Mouse (Mus musculus): ENCODE results near the gene Mif4gd.
"Not testable (repeated sequence)": the region's sequence is repeated elsewhere in the genome, so short reads cannot be mapped to it uniquely, and the experiment has no call there.

Mif4gd gene

DNA sequence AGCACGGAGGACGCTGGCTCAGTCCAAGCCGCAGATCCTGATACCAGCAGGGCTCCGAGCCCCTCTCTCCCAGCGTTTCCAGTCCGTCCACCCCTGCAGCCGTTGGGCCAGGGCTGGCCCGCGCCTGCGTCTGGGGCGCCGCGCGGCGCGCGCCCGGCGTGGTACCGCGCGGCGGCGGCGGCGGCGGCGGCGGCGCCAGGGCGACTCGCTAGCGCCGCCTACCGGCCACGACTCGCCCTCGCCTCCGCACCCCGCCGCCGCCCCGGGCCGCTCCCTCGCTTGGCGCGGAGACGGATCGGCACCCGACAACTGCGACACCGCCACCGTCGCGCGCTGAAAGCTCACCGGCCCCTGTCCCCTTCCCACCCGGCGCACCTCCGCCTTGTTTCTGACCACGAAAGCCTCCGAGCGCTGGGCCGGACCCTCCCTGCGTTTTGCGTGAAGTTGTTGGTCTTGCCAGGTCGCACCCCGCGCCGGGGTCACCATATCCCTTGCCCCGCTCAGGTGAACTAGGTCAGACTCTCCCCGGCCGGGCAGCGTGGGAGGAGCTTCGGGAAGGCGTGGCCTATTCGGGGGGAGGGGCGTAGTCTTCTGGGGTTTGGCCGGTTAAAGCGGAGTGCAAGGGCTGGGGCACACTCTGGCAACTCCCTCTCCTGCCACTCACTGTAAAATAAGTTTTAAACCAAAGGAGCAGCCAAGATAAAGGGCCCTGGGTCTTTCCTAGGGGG lies at the start of gene Mif4gd:
Gene Mif4gd (minus strand): TSS at position 560 of the 728 bp plus-strand sequence.
- peak; percentile 99 for DNase-seq

DNA sequence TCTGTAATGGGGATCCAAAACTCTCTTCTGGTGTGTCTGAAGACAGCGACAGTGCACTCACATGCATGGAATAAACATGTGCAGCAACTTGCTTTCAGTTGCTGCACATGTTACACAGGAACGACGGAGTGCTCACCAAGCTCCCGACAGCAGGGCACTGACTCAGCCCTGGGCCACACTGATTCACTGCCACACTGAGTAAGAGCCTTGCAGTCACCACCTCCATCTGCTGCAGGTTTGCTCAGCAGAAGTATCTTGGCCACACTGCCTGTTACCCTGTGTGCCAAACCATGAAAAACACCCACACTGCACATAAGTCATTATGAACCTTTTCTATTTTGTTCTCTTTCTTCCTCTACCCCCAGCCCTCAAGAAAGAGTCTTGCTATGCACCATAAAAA lies 47.6 kb upstream of the Mif4gd start:
- no peak for DNase-seq

DNA sequence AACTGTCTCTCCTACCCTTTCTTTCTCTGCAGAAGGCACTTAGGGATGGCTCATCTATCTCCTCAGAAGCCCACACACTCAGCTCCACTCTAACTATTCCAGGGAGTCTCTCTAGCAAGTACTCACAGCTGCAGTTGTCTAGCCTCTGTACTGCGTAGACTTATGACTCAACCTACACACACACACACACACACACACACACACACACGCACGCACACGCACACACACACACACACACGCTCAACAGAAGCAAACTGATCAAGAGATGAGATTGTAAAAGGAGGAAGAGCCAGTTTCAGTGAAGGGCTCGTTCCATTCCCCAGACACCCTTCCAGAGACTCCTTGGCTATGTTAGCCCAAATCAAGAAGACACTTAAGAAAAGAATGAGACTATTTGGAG lies 45.8 kb upstream of the Mif4gd start:
- no peak for DNase-seq

DNA sequence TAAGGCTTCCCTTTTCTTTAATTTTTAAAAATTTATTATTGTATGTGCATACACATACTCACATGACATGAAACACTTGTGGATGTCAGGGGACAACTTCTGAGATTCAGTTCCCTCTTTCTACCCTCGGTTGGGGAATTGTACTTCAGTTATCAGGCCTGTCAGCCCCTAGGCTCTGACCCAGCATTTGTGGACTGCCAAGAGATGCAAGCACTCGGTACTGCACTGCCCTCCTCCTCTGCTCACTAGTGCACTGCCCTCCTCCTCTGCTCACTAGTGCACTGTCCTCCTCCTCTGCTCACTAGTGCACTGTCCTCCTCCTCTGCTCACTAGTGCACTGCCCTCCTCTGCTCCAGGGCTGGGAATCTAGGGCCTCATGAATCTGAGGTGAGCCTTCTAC lies 41.4 kb upstream of the Mif4gd start:
- peak; percentile 68 to 70 for DNase-seq

DNA sequence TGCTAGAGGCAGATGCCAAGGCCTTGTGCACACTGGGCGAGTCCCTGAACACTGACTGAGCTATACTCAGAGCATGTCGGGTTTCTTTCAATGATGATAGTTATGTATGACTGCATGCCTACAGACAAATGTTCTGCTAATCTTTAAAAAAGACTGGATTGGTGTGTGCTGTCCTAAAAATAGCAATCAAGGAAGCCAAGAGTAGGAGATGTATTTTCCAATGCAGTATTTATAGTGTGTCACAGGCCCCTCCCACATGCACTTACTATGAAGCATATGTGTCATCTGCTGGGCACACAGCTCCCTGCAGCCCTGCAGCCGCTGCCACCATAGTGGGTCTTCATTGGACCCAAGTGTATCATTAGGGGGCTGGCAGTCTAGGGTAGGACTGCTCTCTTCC lies 40.4 kb upstream of the Mif4gd start:
- DNase-seq = no peak

DNA sequence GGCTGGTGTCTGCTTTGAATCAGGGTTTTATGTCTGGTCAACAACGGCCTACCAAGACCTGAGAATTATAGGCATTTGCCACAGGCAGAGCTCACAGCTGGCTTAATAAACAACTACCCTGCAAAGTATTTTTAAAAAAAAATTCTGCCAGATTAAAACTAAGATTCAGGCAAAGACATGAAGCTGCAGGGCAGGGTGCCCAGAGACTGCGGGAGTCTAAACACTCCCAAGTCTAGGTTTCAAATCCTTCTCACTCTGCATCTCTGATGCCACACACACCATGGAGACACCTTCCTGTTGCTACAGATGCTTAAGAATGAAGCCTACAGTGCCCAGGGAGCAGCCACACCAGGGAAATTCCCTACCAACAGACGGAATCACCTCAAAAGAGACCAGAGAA lies 38.9 kb upstream of the Mif4gd start:
- no peak for DNase-seq

DNA sequence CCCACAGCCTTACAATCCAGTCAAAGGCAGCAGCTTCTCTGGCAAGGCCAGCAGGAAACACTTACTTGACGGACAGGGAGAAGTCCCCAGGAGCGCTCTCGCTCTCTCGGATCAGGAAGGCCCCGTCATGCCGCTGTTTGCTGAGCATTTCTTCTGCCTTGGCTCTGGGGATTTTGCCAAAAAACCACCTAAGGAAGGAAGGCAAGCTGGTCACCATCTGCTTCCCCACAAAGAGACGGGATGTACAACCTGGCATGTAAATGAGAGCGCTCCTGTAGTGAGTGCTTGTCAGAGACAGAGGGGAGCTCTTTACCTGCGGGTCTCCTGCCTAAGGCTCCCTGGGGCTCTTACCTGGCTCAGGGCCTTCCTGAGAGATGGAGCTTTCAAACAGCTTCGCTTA lies 36.9 kb upstream of the Mif4gd start:
- DNase-seq = no peak

DNA sequence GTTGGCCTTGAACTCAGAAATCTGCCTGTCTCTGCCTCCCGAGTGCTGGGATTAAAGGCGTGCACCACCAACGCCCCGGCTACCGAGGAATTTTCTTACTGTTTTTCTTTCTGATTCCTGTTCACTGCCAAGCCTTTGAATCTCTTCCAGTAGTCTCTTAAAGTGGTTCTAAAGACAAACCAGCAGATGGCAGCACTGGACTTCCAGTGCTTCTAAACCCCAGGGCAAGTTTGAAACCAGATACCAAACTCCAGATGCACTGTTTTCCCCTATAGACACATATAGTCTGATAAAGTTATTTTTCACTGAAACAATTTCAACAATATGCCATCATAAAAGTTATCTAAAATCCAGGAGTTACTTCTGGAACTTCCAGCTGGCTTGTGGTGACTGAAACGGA lies 34.7 kb upstream of the Mif4gd start:
- DNase-seq = peak; percentile 71 to 72

DNA sequence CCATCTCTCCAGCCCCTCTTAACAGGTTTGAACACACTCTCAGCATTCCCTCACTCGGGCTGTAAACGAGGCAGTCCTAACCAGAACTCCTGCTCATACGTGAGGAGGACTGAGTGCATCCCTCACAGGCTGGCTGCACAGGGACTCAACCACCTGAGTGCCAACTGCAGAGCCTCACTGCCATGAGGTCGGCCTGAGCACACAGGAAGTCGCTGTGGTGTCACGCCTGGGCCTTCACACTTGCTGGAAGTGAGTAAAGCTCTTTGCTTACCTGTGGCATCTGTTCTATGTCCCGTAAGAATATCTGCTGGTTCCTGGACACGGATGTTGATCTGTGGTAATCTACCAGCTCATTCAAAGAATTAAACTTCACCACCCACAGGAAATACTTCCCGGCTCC lies 33.7 kb upstream of the Mif4gd start:
- DNase-seq = peak; percentile 59 to 61

DNA sequence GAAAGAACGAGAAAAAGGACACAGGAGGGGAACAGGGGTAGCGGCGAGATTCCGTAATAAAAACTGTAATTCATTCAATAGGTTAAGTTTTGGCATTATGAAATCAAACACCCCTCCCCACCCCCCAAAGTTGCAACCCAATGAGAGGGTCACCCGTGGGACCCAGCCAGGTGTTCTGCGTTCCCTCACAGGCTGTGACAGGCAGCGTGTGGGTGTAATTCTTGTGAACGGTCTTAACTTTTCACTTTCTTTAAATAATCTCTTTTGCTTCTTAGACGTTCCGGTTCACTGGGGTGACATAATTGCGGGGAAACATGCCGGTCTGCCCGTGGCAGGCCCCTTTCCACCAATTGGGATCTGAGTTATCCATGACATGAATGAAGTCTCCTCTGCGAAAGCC lies 32.7 kb upstream of the Mif4gd start:
- not testable (repeated sequence) for DNase-seq

DNA sequence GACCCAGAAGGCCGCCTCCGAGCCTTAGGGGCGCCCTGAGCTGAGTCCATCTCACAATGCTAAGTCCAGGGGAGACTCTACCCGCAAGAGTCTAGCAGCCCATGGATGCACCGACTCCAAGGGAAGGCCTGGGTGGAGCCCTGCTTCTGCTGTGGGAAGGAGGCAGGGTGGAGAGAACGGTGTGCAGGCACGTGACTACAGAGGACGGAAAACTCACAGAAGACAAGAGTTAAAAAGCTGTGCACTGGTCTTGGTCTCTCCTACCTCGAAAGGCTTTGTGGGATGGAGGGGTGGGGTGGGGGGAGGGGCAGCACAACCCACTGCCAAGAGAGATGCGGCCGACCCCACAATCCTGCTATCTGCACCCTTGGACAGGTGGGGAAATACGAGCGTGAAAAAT lies 31.5 kb upstream of the Mif4gd start:
- no peak for DNase-seq

DNA sequence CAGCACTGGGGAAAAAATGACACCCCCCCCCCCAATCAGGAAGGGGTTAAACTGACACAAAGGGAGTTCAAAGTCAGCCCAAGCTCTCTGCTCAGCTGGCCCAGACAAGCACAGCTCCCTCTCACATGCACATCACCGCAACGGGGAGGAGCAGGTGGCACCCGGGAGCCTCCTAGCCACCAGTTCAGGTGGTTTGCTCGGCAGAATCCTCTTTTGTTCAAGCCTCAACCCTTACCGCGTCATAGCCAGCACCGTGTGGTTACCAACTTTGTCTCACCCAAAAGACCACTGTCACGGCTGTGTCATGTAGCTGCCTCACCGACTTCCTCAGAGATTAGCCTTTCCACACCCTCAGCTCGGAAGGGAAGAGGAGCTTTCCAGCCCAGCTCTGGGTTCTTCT lies 30.5 kb upstream of the Mif4gd start:
- peak in 1 of 2 experiments; percentile 49 for DNase-seq

DNA sequence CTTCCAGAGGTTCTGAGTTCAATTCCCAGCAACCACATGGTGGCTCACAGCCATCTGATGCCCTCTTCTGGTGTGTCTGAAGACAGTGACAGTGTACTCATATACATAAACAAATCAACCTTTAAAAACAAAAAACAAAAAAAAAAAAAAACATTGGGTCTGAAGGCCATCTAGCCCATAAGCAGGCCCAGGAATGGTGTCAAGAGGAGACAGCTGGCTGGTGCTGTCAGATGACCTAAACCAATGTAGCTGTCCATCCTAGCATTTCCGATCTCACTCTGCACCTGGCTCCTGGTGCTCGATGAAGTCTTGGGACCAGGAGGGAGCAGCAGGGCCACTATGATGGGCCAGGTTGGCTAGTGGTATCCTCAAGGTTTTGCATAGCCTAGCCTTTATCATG lies 29.9 kb upstream of the Mif4gd start:
- no peak for DNase-seq

DNA sequence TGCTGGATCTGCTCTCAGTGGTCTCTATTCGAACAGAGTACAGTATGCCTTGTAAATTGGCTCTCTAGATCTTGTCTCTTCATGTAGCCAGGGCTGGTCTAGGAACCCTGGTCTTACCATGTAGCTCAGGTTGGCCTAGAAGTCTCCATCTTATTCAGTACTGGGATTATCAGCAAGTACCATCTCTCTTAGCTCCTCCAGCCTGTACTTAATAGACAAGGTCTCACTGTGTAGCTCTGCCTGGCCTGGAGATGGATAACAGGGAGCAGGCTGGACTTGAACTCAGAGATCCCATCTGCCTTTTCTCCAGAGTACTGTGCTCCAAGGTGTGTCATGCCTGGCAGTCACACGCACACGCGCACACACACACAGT lies 28.9 kb upstream of the Mif4gd start:
- DNase-seq = no peak

DNA sequence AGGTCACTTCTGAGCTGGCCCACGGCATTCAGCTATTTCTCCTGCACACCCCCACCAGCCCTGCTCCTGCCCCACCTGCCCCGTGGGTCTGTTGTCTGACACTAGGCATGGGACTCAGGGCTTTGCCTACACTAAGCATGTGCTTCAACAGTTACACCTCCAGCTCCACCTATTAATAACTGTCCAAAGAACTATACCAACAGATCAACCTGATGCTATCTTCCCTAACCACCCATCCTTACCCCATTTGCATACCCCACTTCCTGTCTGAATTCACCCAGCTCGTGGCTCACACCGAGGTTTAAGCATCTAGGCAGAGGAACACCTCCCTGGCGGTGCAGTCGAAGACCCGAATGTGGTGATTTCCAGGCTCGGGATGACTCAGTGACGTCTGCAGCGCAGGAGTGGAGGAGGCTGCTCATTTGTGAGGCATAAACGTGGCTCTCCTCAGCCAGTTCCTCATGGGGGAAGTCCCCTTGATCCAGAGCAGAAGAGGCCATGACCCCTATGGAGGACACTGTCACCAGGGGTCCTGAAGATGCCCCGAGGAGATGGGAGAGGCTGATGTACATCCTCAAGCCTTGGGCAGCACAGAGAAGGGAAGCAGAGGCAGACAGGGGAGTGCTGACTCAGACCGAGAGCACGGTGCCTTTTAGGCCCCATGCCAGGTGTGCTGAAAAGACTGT lies 28.4 kb upstream of the Mif4gd start:
- peak; percentile 89 to 91 for DNase-seq

DNA sequence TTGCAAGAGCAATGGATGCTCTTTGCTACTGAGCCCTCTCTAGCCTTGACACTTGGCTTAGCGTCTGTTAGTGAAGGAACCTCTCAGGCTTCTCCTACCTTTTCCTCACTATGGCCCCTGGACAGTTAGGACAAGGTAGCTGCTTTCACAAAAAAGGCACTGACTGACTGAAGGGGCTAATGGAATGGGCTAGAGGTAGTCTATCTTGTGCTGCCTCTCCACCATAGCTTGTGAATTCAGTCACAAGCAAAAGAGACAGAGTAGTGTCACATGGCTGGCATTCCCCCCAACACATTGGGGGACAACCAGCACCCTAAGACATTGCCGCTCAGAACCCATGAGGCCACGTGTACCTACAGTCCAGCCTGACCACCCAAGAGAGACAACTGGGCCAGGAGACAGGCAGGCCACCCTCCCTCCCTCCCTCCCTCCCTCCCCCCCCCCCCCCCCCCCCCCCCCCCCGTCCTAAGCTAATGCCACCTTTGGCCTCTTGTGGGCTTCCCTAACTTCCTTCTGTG lies 27.6 kb upstream of the Mif4gd start:
- peak; percentile 39 to 46 for DNase-seq

DNA sequence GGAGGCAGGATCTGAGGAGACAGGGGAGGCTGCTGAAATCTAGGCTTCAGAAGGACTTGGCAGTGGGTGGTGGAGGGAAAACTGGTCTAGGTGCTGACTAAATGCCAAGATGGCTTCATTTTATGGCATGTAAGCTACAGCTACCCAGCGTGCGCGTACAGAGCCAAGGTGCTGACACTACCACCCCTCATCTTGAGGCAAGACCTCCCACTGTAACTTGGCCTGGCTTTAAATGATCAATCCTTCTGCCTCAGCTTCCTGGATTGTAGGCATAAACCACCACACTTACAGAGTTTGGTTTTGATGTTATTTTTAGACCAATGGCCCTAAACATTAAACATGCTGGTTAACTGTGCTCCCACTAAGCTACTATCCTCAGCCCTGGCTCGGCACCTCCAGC lies 26.8 kb upstream of the Mif4gd start:
- DNase-seq = no peak

DNA sequence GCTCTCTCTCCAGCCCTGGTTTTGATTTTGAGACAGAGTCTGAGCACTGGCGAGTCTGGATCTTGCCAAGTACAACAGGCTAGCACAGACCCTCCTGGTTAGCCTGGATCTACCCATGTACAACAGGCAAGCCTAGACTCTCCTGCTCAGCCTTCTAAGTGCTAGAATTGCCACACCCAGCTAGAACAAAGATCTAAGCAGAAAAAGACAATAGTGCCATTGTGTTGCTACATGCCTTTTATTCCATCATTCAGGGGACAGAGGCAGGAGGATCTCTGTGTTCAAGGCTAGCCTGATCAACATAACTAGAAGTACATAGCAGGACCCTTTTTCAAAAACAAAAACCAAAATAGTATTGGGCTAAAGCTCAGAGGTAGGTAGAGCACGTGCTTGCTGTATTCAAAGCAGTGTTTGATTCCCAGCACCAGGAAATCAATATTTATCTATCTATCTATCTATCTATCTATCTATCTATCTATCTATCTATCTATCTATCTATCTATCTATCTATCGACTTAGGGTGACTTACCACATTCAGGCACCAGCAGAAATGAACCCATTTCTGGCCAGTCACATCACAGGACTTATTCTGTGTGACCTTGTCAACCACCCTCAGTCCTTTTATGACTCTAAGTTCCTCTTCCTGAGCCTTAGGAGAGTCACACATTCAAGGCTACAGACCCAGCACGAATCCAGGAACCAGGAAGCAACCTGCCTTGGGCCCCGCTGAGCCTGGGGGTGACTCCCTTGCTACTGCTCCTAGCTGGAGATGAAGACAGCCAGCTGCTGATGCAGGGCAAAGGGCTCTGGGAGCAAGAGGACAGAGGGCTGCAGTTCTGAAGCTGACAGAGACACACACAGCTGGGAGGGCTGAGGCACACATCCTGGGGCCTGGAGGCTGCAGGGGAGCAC lies 26.0 kb upstream of the Mif4gd start:
- DNase-seq = peak; percentile 55 to 60

DNA sequence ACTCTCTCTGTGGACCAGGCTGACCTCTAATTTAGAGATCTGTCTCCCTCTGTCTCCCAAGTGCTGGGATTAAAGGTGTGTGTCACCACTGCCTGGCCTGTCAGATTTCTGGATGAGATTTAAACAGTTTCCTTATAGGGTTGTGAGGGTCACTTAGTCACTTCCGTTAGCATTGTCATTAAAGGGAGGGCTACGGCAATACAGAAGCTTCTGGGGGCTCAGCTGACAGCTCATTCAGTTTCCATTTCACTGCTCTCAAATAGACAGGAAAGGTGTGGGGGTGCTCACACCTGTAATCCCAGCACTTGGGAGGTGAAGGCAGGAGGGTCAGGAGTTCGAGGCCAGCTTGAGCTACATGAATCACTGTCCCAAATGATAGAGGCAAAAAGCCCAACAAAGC lies 24.2 kb upstream of the Mif4gd start:
- DNase-seq = no peak

DNA sequence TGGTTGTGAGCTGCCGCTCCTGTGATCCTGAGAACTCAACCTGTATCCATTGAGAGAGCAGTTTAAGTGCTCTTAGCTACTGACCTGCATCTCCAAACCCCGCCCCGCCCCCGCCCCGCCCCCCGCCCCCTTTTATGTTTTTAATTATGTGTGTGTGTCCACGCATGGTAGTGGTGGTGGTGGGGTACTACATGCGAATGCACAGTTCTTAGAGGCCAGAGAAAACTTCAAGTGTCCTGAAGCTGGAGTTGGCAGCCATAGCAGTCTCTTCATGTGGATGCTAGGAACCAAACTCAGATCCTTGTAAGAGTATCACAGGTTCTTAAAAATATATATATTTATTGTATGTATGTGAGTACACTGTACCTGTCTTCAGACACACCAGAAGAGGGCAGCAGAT lies 22.7 kb upstream of the Mif4gd start:
- no peak for DNase-seq

DNA sequence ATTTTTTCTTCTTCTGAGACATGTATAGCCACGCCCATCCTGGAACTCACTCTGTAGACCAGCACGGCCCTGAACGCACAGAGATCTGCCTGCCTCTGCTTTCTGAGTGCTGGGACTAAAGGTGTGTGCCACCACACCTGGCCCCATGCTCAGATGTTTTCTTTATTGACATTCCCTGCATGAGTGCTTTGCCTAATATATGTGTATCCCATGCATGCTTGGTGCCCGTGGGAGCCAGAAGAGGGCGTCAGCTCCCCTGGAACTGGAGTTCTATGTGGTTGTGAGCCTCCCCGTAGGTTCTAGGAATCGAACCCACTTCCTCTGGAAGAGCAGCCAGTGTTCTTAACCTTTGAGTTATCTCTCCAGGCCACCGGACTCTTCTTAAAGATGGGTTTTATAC lies 22.3 kb upstream of the Mif4gd start:
- DNase-seq = no peak

DNA sequence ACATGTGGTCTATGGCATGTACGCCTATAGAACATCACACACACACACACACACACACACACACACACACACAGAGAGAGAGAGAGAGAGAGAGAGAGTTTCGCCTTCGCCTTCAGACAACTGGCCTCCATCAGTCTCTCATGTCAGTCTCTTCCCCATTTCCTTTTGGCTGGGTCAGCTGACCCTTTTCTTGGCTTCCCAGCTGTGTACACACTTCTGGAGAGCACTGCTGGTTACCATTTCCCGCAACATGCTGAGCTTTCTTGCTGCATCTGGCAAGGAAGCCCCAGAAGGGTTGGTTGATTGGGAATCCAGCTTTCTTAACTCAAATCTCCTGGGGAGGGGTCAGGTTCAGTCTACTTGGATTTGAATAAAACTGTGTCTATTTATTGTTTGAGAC lies 21.3 kb upstream of the Mif4gd start:
- peak in 1 of 2 experiments; percentile 27 for DNase-seq

DNA sequence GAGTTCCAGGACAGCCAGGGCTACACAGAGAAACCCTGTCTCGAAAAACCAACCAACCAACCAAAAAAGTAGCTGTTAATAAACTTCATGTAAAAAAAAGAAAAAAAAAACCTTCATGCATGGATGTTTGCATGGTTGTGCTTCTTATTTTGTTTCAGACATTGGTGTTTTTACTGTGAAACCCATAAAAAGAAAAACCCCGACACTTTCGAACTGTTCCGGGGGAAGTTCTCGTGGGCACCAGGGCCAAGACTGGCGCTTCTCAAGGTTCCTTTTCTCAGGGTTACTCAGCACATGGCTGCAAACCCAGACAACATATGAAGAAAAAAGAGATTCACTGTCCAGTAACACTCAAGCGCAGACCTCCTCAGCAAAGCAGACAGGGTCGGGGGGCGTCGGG lies 20.1 kb upstream of the Mif4gd start:
- peak; percentile 61 to 68 for DNase-seq
